In genomic region chr9:44767101-44768028, GRCm38 (mm10) we compare ENCODE assay signal across 8 mouse cellular contexts. TPM values are rescaled to one million over a fixed set of nuclear protein-coding genes. Genes with fewer than 3 reads are reported as not detected.
DNase-seq lines count a peak whose midpoint lies in the region; ATAC-seq and TF ChIP-seq lines count a peak whose summit lies in the region.

TSS of gene Arcn1 (minus strand) at chr9:44767845.
TSS of gene Ift46 (plus strand) at chr9:44767908.

- dilution Hi-C loops in CH12.LX (cut with MboI; ENCODE audit: extremely low pct_ligation_motif_present, extremely low pct_unique_long_range_greater_than_20kb, low sequenced_read_pairs) = no loop called here

- TF ChIP-seq RAD21 in CH12.LX (IDR thresholded peaks at IDR 0.05; ENCODE audit: low read depth, low read length) = no peak

- peak within 1 kb of the TSS; percentile 69; the same call in 1 of the 2 replicates for H3K4me2 ChIP-seq in CH12.LX (ENCODE audit: insufficient read depth, low read depth, poor library complexity, severe bottlenecking)
- peak within 1 kb of the TSS; percentile 80 for H3K4me2 ChIP-seq in forebrain, embryonic 12.5 days
- H3K4me2 ChIP-seq in heart, postnatal 0 days (ENCODE audit: low read depth, low read length) = peak within 1 kb of the TSS; percentile 75
- peak within 1 kb of the TSS; percentile 71 for H3K4me2 ChIP-seq in liver, embryonic 16.5 days (ENCODE audit: low read depth, low read length)
- peak within 1 kb of the TSS; percentile 81 for H3K4me2 ChIP-seq in neural tube, embryonic 13.5 days

- no peaks in the 10 kb centered on the region for H3K27me3 ChIP-seq in CH12.LX (replicated peaks)
- H3K27me3 ChIP-seq in forebrain, embryonic 12.5 days = no peaks in the 10 kb centered on the region
- H3K27me3 ChIP-seq in heart, postnatal 0 days (ENCODE audit: control insufficient read depth, insufficient read depth, low read length) = no peaks in the 10 kb centered on the region
- H3K27me3 ChIP-seq in liver, embryonic 16.5 days (ENCODE audit: control insufficient read depth, insufficient read depth, low read depth, low read length) = no peaks in the 10 kb centered on the region
- H3K27me3 ChIP-seq in neural tube, embryonic 13.5 days = no peaks in the 10 kb centered on the region
- H3K27me3 ChIP-seq in testis, adult 2 months (ENCODE audit: control insufficient read depth, insufficient read depth, low read length) = no peaks in the 10 kb centered on the region

- ATAC-seq in forebrain, embryonic 12.5 days (ENCODE audit: low FRiP score) = peak; percentile 92
- ATAC-seq in heart, postnatal 0 days (ENCODE audit: insufficient read depth, low read depth) = peak; percentile 91
- ATAC-seq in liver, embryonic 16.5 days (ENCODE audit: low read depth) = peak; percentile 89
- ATAC-seq in neural tube, embryonic 13.5 days (ENCODE audit: low read depth) = peak; percentile 92

- in situ Hi-C loops in CH12.LX (cut with MboI; ENCODE audit: low pct_ligation_motif_present, low pct_unique_long_range_greater_than_20kb, low sequenced_read_pairs) = no loop called here

- TF ChIP-seq CTCF in CH12.LX (conservative IDR thresholded peaks at IDR 0.05 in 1 of 2, IDR thresholded peaks at IDR 0.05 in 1 of 2; ENCODE audit: low read depth in 2 of 2, low read length in 2 of 2) = no peak
- TF ChIP-seq CTCF in heart, postnatal 0 days (IDR thresholded peaks at IDR 0.05; ENCODE audit: low read depth) = no peak
- TF ChIP-seq CTCF in testis, adult 2 months (IDR thresholded peaks at IDR 0.05; ENCODE audit: control insufficient read depth, insufficient read depth, insufficient replicate concordance, low read depth, low read length) = no peak

- DNase-seq in CH12.LX (ENCODE audit: extremely low read depth) = peak; percentile 87
- DNase-seq in c-Kit-positive CD71-positive TER-119-negative erythroid progenitor cells, embryonic 14.5 days (ENCODE audit: low read depth) = peak; percentile 86
- DNase-seq in heart, postnatal 0 days (ENCODE audit: low spot score) = peak; percentile 89
- DNase-seq in kidney, postnatal 4 days = peak; percentile 88 to 94

- H3K79me2 ChIP-seq in CH12.LX (replicated peaks; ENCODE audit: control insufficient read depth, extremely low read depth, insufficient read depth, poor library complexity, severe bottlenecking) = peaks cover 49% of the 10 kb centered on the region

- peak within 1 kb of the TSS; percentile 85 for H3K9ac ChIP-seq in CH12.LX (ENCODE audit: insufficient read depth, low read depth)
- peak within 1 kb of the TSS; percentile 94 for H3K9ac ChIP-seq in forebrain, embryonic 12.5 days
- peak within 1 kb of the TSS; percentile 98 for H3K9ac ChIP-seq in heart, postnatal 0 days (replicated peaks; ENCODE audit: low read depth, low read length)
- peak within 1 kb of the TSS; percentile 97 for H3K9ac ChIP-seq in liver, embryonic 16.5 days (ENCODE audit: low read depth, low read length)
- peak within 1 kb of the TSS; percentile 96 for H3K9ac ChIP-seq in neural tube, embryonic 13.5 days

- peak; percentile 81 for TF ChIP-seq POLR2A in CH12.LX (IDR thresholded peaks at IDR 0.05; ENCODE audit: low read depth, low read length)
- TF ChIP-seq POLR2A in testis, adult 2 months (IDR thresholded peaks at IDR 0.05; ENCODE audit: control insufficient read depth, low read depth, low read length) = peak; percentile 75

- TF ChIP-seq EP300 in CH12.LX (IDR thresholded peaks at IDR 0.05; ENCODE audit: low read length) = no peak
- TF ChIP-seq EP300 in heart, postnatal 0 days (IDR thresholded peaks at IDR 0.05; ENCODE audit: low read depth) = no peak

- H3K27ac ChIP-seq in CH12.LX (ENCODE audit: insufficient read depth, low read depth) = peak within 1 kb of the TSS; percentile 52
- peak within 1 kb of the TSS; percentile 98 for H3K27ac ChIP-seq in forebrain, embryonic 12.5 days
- H3K27ac ChIP-seq in heart, postnatal 0 days (ENCODE audit: low read depth) = peak within 1 kb of the TSS; percentile 99
- peak within 1 kb of the TSS; percentile 96 for H3K27ac ChIP-seq in liver, embryonic 16.5 days (ENCODE audit: low read length)
- H3K27ac ChIP-seq in neural tube, embryonic 13.5 days (replicated peaks) = peak within 1 kb of the TSS; percentile 96
- H3K27ac ChIP-seq in testis, adult 2 months (ENCODE audit: control insufficient read depth, insufficient read depth, low read depth, low read length) = peak within 1 kb of the TSS; percentile 96

- H3K9me3 ChIP-seq in CH12.LX (replicated peaks; ENCODE audit: low read length) = no peaks in the 10 kb centered on the region
- no peaks in the 10 kb centered on the region for H3K9me3 ChIP-seq in forebrain, embryonic 12.5 days
- H3K9me3 ChIP-seq in heart, postnatal 0 days (replicated peaks; ENCODE audit: control insufficient read depth, low read length) = no peaks in the 10 kb centered on the region
- H3K9me3 ChIP-seq in liver, embryonic 16.5 days (replicated peaks; ENCODE audit: control insufficient read depth, low read length) = no peaks in the 10 kb centered on the region
- H3K9me3 ChIP-seq in neural tube, embryonic 13.5 days = no peaks in the 10 kb centered on the region

- peaks cover 2 to 15% of the 10 kb centered on the region in 2 experiments for H3K36me3 ChIP-seq in CH12.LX (replicated peaks in 1 of 2; ENCODE audit: control insufficient read depth in 1 of 2, insufficient read depth in 1 of 2, low read length in 1 of 2)
- H3K36me3 ChIP-seq in forebrain, embryonic 12.5 days (replicated peaks) = no peaks in the 10 kb centered on the region
- no peaks in the 10 kb centered on the region for H3K36me3 ChIP-seq in heart, postnatal 0 days (replicated peaks; ENCODE audit: control insufficient read depth, insufficient read depth, low read length)
- H3K36me3 ChIP-seq in liver, embryonic 16.5 days (ENCODE audit: control insufficient read depth, insufficient read depth) = no peaks in the 10 kb centered on the region
- H3K36me3 ChIP-seq in neural tube, embryonic 13.5 days = no peaks in the 10 kb centered on the region
- H3K36me3 ChIP-seq in testis, adult 2 months (ENCODE audit: control insufficient read depth, insufficient read depth, low read length) = no peaks in the 10 kb centered on the region

- peaks cover 2 to 54% of the 10 kb centered on the region in 2 experiments; a peak in 3 of 4 replicates for H3K4me1 ChIP-seq in CH12.LX (ENCODE audit: control insufficient read depth in 1 of 2, insufficient read depth in 2 of 2)
- H3K4me1 ChIP-seq in forebrain, embryonic 12.5 days = peaks cover 20% of the 10 kb centered on the region
- H3K4me1 ChIP-seq in heart, postnatal 0 days (ENCODE audit: control insufficient read depth, insufficient read depth) = peaks cover 22% of the 10 kb centered on the region
- H3K4me1 ChIP-seq in liver, embryonic 16.5 days (ENCODE audit: control insufficient read depth, low read depth, low read length) = peaks cover 20% of the 10 kb centered on the region
- peaks cover 30% of the 10 kb centered on the region for H3K4me1 ChIP-seq in neural tube, embryonic 13.5 days (replicated peaks)
- H3K4me1 ChIP-seq in testis, adult 2 months (ENCODE audit: control insufficient read depth, insufficient read depth, low read length) = peaks cover 6% of the 10 kb centered on the region

- under 1% methylated on average over 68 of the region's 82 CpGs for WGBS in forebrain, embryonic 12.5 days
- WGBS in heart, postnatal 0 days = under 1% methylated on average over 69 of the region's 82 CpGs
- WGBS in liver, embryonic 16.5 days (ENCODE audit: insufficient replicate concordance) = under 1% methylated on average over 79 of the region's 82 CpGs
- under 1% methylated on average over 73 of the region's 82 CpGs for WGBS in neural tube, embryonic 13.5 days

- H3K4me3 ChIP-seq in CH12.LX (replicated peaks in 1 of 3; ENCODE audit: low read depth in 2 of 3, low read length in 2 of 3, poor library complexity in 1 of 3) = peak within 1 kb of the TSS; percentile 86 to 99 (median 98)
- H3K4me3 ChIP-seq in forebrain, embryonic 12.5 days (replicated peaks) = peak within 1 kb of the TSS; percentile 100
- H3K4me3 ChIP-seq in heart, postnatal 0 days (ENCODE audit: low read depth, low read length) = peak within 1 kb of the TSS; percentile 96
- peak within 1 kb of the TSS; percentile 87 for H3K4me3 ChIP-seq in liver, embryonic 16.5 days (ENCODE audit: low read depth, low read length)
- H3K4me3 ChIP-seq in neural tube, embryonic 13.5 days = peak within 1 kb of the TSS; percentile 99
- H3K4me3 ChIP-seq in testis, adult 2 months (ENCODE audit: control insufficient read depth, low read depth, low read length) = peak within 1 kb of the TSS; percentile 95

TF ChIP-seq in CH12.LX, 34 proteins besides CTCF, POLR2A, EP300 and RAD21 (continues in another document):
- TF ChIP-seq ETS1 (conservative IDR thresholded peaks at IDR 0.05; ENCODE audit: low read depth, low read length) (no peak), MAZ (IDR thresholded peaks at IDR 0.05; ENCODE audit: low read depth, low read length) (no peak), MXI1 (IDR thresholded peaks at IDR 0.05; ENCODE audit: low read depth, low read length) (peak; percentile 63; the same call in 1 of the 2 replicates), TCF12 (IDR thresholded peaks at IDR 0.05; ENCODE audit: low read depth, low read length) (peak; percentile 54; the same call in 1 of the 2 replicates), E2F4 (IDR thresholded peaks at IDR 0.05; ENCODE audit: insufficient replicate concordance, low read depth, low read length) (no peak)

RNA-seq across cellular contexts. Expression of gene Arcn1, which starts in this region (rescaled TPM):
- total RNA-seq in CH12.LX (2012; rRNA removed) (79.4 and 95.2 TPM in 2 replicates), CH12.LX (2014; rRNA removed) (145 and 150 TPM in 2 replicates)
- polyA plus RNA-seq in CH12.LX (2012; ENCODE audit: insufficient read length, low read depth) = 127 and 146 TPM in 2 replicates
- polyA plus RNA-seq in forebrain, embryonic 12.5 days (2016; fragmentation: Nextera tagmentation; extraction: Ambion mirVana) = 167 and 170 TPM in 2 replicates
- 71.6 and 80.1 TPM in 2 replicates for total RNA-seq in heart, postnatal 0 days (2014; rRNA removed; ENCODE audit: low replicate concordance)
- polyA plus RNA-seq in heart, postnatal 0 days (2015; fragmentation: Nextera tagmentation; extraction: Ambion mirVana) = 69.5 and 78.3 TPM in 2 replicates
- 92.8 and 95.6 TPM in 2 replicates for polyA plus RNA-seq in liver, embryonic 16.5 days (2015; fragmentation: Nextera tagmentation; extraction: Ambion mirVana)
- polyA plus RNA-seq in neural tube, embryonic 13.5 days (2015; fragmentation: Nextera tagmentation; extraction: Ambion mirVana) = 147 and 168 TPM in 2 replicates
- polyA plus RNA-seq in testis, adult 2 months (2012; rRNA removed) = 22.0 and 28.5 TPM in 2 replicates

RNA-seq across cellular contexts. Expression of gene Ift46, which starts in this region (rescaled TPM):
- 49.8 and 51.4 TPM in 2 replicates for total RNA-seq in CH12.LX (2012; rRNA removed)
- total RNA-seq in CH12.LX (2014; rRNA removed) = 57.7 and 60.7 TPM in 2 replicates
- 77.7 and 80.0 TPM in 2 replicates for polyA plus RNA-seq in CH12.LX (2012; ENCODE audit: insufficient read length, low read depth)
- polyA plus RNA-seq in forebrain, embryonic 12.5 days (2016; fragmentation: Nextera tagmentation; extraction: Ambion mirVana) = 124 and 130 TPM in 2 replicates
- 10.0 and 41.0 TPM in 2 replicates for total RNA-seq in heart, postnatal 0 days (2014; rRNA removed; ENCODE audit: low replicate concordance)
- polyA plus RNA-seq in heart, postnatal 0 days (2015; fragmentation: Nextera tagmentation; extraction: Ambion mirVana) = 49.5 and 60.6 TPM in 2 replicates
- polyA plus RNA-seq in liver, embryonic 16.5 days (2015; fragmentation: Nextera tagmentation; extraction: Ambion mirVana) = 20.6 and 21.0 TPM in 2 replicates
- polyA plus RNA-seq in neural tube, embryonic 13.5 days (2015; fragmentation: Nextera tagmentation; extraction: Ambion mirVana) = 172 and 174 TPM in 2 replicates
- polyA plus RNA-seq in testis, adult 2 months (2012; rRNA removed) = 199 and 203 TPM in 2 replicates

Comparison
In these comparisons a context has a peak if more than half of its experiments do, and no peak if none do; other contexts are left out.
1. Peak in every context shown above with its lines: DNase-seq, ATAC-seq, H3K4me3 ChIP-seq and H3K27ac ChIP-seq.